Mouse (Mus musculus) heart, adult 2 months (tissue): Measurements from ENCODE around the gene Slc4a11.

Source experiments
- CTCF ChIP-seq: fragments of 200-600 bp; IDR thresholded peaks from 2 replicates; pipeline ENCODE4 v1.8.1; 2022; ENCODE audit warnings: antibody characterized with exemption, mild to moderate bottlenecking, moderate library complexity
- POLR2A ChIP-seq: fragments of 200-500 bp; IDR thresholded peaks from 2 replicates; pipeline ENCODE4 v1.6.1; 2011; ENCODE audit warnings: mild to moderate bottlenecking, low read depth, low read length, control low read depth; ENCODE audit not compliant: insufficient read depth

DNA sequence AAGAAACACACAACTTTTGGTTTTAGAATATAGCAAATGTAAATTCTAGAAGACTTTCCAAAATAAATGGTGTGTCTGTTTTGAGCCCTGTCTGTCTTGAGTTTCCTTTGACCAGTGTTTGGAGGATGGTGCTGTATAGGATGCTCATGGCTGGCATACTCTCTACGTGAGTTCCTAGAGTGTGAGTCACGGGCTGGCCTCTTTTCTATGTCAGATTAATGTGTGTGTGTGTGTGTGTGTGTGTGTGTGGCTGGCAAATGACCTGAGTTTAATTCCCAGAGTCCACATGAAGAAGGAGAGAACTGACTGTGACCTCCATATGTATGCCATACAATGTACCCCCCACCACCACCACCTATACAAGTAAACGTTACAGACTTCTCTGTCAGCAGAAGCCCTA is 15.8 kb downstream of the Slc4a11 start:
- TF ChIP-seq CTCF, result no peak
- no peak for TF ChIP-seq POLR2A
